Mouse (Mus musculus) heart, embryonic 15.5 days (tissue): ENCODE measurements around the gene Cdk8. TPM values are rescaled to one million over a fixed set of nuclear protein-coding genes. Genes with fewer than 3 reads are reported as not detected.

Source experiments
- ATAC-seq: fragments of 200-750 bp; cut with Nextera tagmentation; replicated peaks from 2 replicates; pipeline ENCODE4 v1.8.0; 2017; ENCODE audit warnings: low read depth, moderate TSS enrichment; ENCODE audit not compliant: insufficient number of reproducible peaks, insufficient read depth, low FRiP score
- H3K27ac ChIP-seq: fragments of 300-500 bp; sonication (generic); 2 replicates; pipeline ENCODE4 v1.5.1; 2015; ENCODE audit warnings: mild to moderate bottlenecking, inconsistent platforms
- H3K27me3 ChIP-seq: fragments of 300-500 bp; sonication (generic); 2 replicates; pipeline ENCODE4 v1.6.1; 2015; ENCODE audit warnings: inconsistent platforms
- H3K36me3 ChIP-seq: fragments of 300-500 bp; sonication (generic); 2 replicates; pipeline ENCODE4 v1.6.1; 2015; ENCODE audit warnings: mild to moderate bottlenecking, inconsistent platforms
- H3K4me1 ChIP-seq: fragments of 300-500 bp; sonication (generic); replicated peaks from 2 replicates; pipeline ENCODE4 v1.6.1; 2015; ENCODE audit warnings: inconsistent platforms
- H3K4me2 ChIP-seq: fragments of 300-500 bp; sonication (generic); 2 replicates; pipeline ENCODE4 v1.6.1; 2015; ENCODE audit warnings: inconsistent platforms, mild to moderate bottlenecking, moderate library complexity
- H3K4me3 ChIP-seq: fragments of 300-500 bp; sonication (generic); 2 replicates; pipeline ENCODE4 v1.5.1; 2015; ENCODE audit warnings: mild to moderate bottlenecking, inconsistent platforms
- H3K9ac ChIP-seq: fragments of 300-500 bp; sonication (generic); 2 replicates; pipeline ENCODE4 v1.6.1; 2015; ENCODE audit warnings: mild to moderate bottlenecking, inconsistent platforms
- H3K9me3 ChIP-seq: fragments of 300-500 bp; sonication (generic); replicated peaks from 2 replicates; pipeline ENCODE4 v1.6.1; 2016; ENCODE audit warnings: inconsistent platforms
- WGBS: fragments of 180-500 bp; shearing (Covaris S2); methylation state at CpG from one replicate; pipeline ENCODE4 v1.1.7; 2015; ENCODE audit warnings: mixed read lengths; 5-methylcytosine and 5-hydroxymethylcytosine counted together
- polyA plus RNA-seq: library from polyadenylated mRNA; unstranded; fragments of >200 nt; fragmentation: Nextera tagmentation; extraction: Ambion mirVana; gene quantifications from 2 replicates; pipeline ENCODE4 v1.2.1, GENCODE M21; 2015

Cdk8 gene
- polyA plus RNA-seq, 1 experiment from 2014 or later = 9.1 TPM

GRCm38 (mm10) chr5:146203921-146204320, 27.1 kb upstream of the Cdk8 start:
- Histone ChIP-seq H3K9me3 (no peaks in the 10 kb centered on the region), H3K27me3 (no peaks in the 10 kb centered on the region), H3K4me2 (no peak overlapping the region), H3K36me3 (peaks cover 72% of the 10 kb centered on the region), H3K4me1 (no peaks in the 10 kb centered on the region), H3K4me3 (no peak overlapping the region), H3K27ac (no peak overlapping the region), H3K9ac (no peak overlapping the region)
- no peak for ATAC-seq
- 81% methylated on average over 2 of the region's 2 CpGs for WGBS

GRCm38 (mm10) chr5:146205537-146205936, 25.5 kb upstream of the Cdk8 start:
- H3K9ac ChIP-seq = no peak overlapping the region
- no peak for ATAC-seq
- H3K9me3 ChIP-seq = no peaks in the 10 kb centered on the region
- 81% methylated on average over 5 of the region's 5 CpGs for WGBS
- H3K4me2 ChIP-seq = no peak overlapping the region
- no peaks in the 10 kb centered on the region for H3K4me1 ChIP-seq
- H3K4me3 ChIP-seq = no peak overlapping the region
- peaks cover 84% of the 10 kb centered on the region for H3K36me3 ChIP-seq
- H3K27me3 ChIP-seq = no peaks in the 10 kb centered on the region
- no peak overlapping the region for H3K27ac ChIP-seq

- Histone ChIP-seq H3K9me3 (no peaks in the 10 kb centered on the region), H3K4me2 (peak overlapping the region; percentile 74), H3K27me3 (no peaks in the 10 kb centered on the region), H3K4me1 (peaks cover 12% of the 10 kb centered on the region), H3K4me3 (peak overlapping the region; percentile 85), H3K36me3 (peaks cover 32% of the 10 kb centered on the region), H3K27ac (peak overlapping the region; percentile 100), H3K9ac (peak overlapping the region; percentile 91)
- ATAC-seq = peak; percentile 24; the same call in 1 of the 2 replicates
- WGBS = 5% methylated on average over 13 of the region's 13 CpGs
Observed at GRCm38 (mm10) chr5:146220501-146220878, 10.5 kb upstream of the Cdk8 start.

- peaks cover 26% of the 10 kb centered on the region for H3K36me3 ChIP-seq
- WGBS = under 1% methylated on average over 67 of the region's 67 CpGs
- peak within 1 kb of the TSS; percentile 85 for H3K4me3 ChIP-seq
- H3K9me3 ChIP-seq = no peaks in the 10 kb centered on the region
- no peaks in the 10 kb centered on the region for H3K27me3 ChIP-seq
- H3K27ac ChIP-seq = peak within 1 kb of the TSS; percentile 100
- peaks cover 12% of the 10 kb centered on the region for H3K4me1 ChIP-seq
- ATAC-seq = peak; percentile 100
- H3K9ac ChIP-seq = peak within 1 kb of the TSS; percentile 91
- H3K4me2 ChIP-seq = peak within 1 kb of the TSS; percentile 74
Observed at GRCm38 (mm10) chr5:146220879-146221714, 9.9 kb upstream of the Cdk8 start, which contains the start of gene Rnf6. Gene Rnf6 (minus strand): TSS chr5:146221555.

GRCm38 (mm10) chr5:146221722-146222121, 9.3 kb upstream of the Cdk8 start:
- no peak for ATAC-seq
- no peaks in the 10 kb centered on the region for H3K9me3 ChIP-seq
- H3K4me3 ChIP-seq = peak overlapping the region; percentile 85
- peaks cover 12% of the 10 kb centered on the region for H3K4me1 ChIP-seq
- peaks cover 24% of the 10 kb centered on the region for H3K36me3 ChIP-seq
- WGBS = 35% methylated on average over 6 of the region's 6 CpGs
- H3K9ac ChIP-seq = peak overlapping the region; percentile 91
- peak overlapping the region; percentile 100 for H3K27ac ChIP-seq
- peak overlapping the region; percentile 74 for H3K4me2 ChIP-seq
- no peaks in the 10 kb centered on the region for H3K27me3 ChIP-seq

GRCm38 (mm10) chr5:146223786-146224185, 7.2 kb upstream of the Cdk8 start:
- 81% methylated on average over 5 of the region's 5 CpGs for WGBS
- no peaks in the 10 kb centered on the region for H3K9me3 ChIP-seq
- no peak overlapping the region for H3K4me3 ChIP-seq
- no peak overlapping the region for H3K4me2 ChIP-seq
- peaks cover 10% of the 10 kb centered on the region for H3K36me3 ChIP-seq
- H3K9ac ChIP-seq = no peak overlapping the region
- no peak overlapping the region for H3K27ac ChIP-seq
- no peaks in the 10 kb centered on the region for H3K27me3 ChIP-seq
- ATAC-seq = no peak
- peaks cover 12% of the 10 kb centered on the region for H3K4me1 ChIP-seq

GRCm38 (mm10) chr5:146227496-146227895, 3.5 kb upstream of the Cdk8 start:
- Histone ChIP-seq H3K27ac (no peak overlapping the region), H3K4me1 (peaks cover 7% of the 10 kb centered on the region), H3K36me3 (no peaks in the 10 kb centered on the region), H3K4me2 (no peak overlapping the region), H3K4me3 (no peak overlapping the region), H3K27me3 (no peaks in the 10 kb centered on the region), H3K9me3 (no peaks in the 10 kb centered on the region), H3K9ac (no peak overlapping the region)
- 81% methylated on average over 8 of the region's 8 CpGs for WGBS
- no peak for ATAC-seq

GRCm38 (mm10) chr5:146229869-146230650, 970 bp upstream of the Cdk8 start:
- H3K27ac ChIP-seq = peak overlapping the region; percentile 96
- no peaks in the 10 kb centered on the region for H3K27me3 ChIP-seq
- no peaks in the 10 kb centered on the region for H3K9me3 ChIP-seq
- 54% methylated on average over 17 of the region's 17 CpGs for WGBS
- H3K4me3 ChIP-seq = peak overlapping the region; percentile 86
- H3K4me2 ChIP-seq = peak overlapping the region; percentile 74
- ATAC-seq = no peak
- H3K36me3 ChIP-seq = no peaks in the 10 kb centered on the region
- H3K9ac ChIP-seq = peak overlapping the region; percentile 91
- peaks cover 14% of the 10 kb centered on the region for H3K4me1 ChIP-seq

- Histone ChIP-seq H3K36me3 (no peaks in the 10 kb centered on the region), H3K4me2 (peak overlapping the region; percentile 74), H3K4me1 (peaks cover 14% of the 10 kb centered on the region), H3K9ac (peak overlapping the region; percentile 91), H3K9me3 (no peaks in the 10 kb centered on the region), H3K4me3 (peak overlapping the region; percentile 86), H3K27ac (peak overlapping the region; percentile 96), H3K27me3 (no peaks in the 10 kb centered on the region)
- WGBS = under 1% methylated on average over 19 of the region's 19 CpGs
- peak; percentile 5; the same call in 1 of the 2 replicates for ATAC-seq
Observed at GRCm38 (mm10) chr5:146231655-146231996, 596 bp downstream of the Cdk8 start.

GRCm38 (mm10) chr5:146232056-146232675, 1.1 kb downstream of the Cdk8 start:
- WGBS = 33% methylated on average over 6 of the region's 6 CpGs
- peaks cover 14% of the 10 kb centered on the region for H3K4me1 ChIP-seq
- H3K36me3 ChIP-seq = no peaks in the 10 kb centered on the region
- peak overlapping the region; percentile 91 for H3K9ac ChIP-seq
- peak overlapping the region; percentile 74 for H3K4me2 ChIP-seq
- no peak for ATAC-seq
- H3K27ac ChIP-seq = no peak overlapping the region
- H3K27me3 ChIP-seq = no peaks in the 10 kb centered on the region
- no peaks in the 10 kb centered on the region for H3K9me3 ChIP-seq
- H3K4me3 ChIP-seq = peak overlapping the region; percentile 86

- no peaks in the 10 kb centered on the region for H3K27me3 ChIP-seq
- H3K36me3 ChIP-seq = no peaks in the 10 kb centered on the region
- 46% methylated on average over 11 of the region's 11 CpGs for WGBS
- H3K27ac ChIP-seq = no peak overlapping the region
- peaks cover 14% of the 10 kb centered on the region for H3K4me1 ChIP-seq
- ATAC-seq = no peak
- H3K4me2 ChIP-seq = peak overlapping the region; percentile 74
- no peaks in the 10 kb centered on the region for H3K9me3 ChIP-seq
- H3K9ac ChIP-seq = peak overlapping the region; percentile 91; the same call in 1 of the 2 replicates
- H3K4me3 ChIP-seq = peak overlapping the region; percentile 86
Observed at GRCm38 (mm10) chr5:146232816-146233215, 1.8 kb downstream of the Cdk8 start.
